Mouse (Mus musculus) midbrain, embryonic 15.5 days (tissue): Measurements from ENCODE around the gene Phgr1. TPM values are rescaled to one million over a fixed set of nuclear protein-coding genes. Genes with fewer than 3 reads are reported as not detected.
A peak's percentile ranks its signal among the peaks of the same experiment; 100 is the strongest.

Experiments used
- ATAC-seq: fragments of 200-750 bp; cut with Nextera tagmentation; replicated peaks from 2 replicates; pipeline ENCODE4 v1.8.0; 2017; ENCODE audit warnings: moderate TSS enrichment
- H3K27ac ChIP-seq: fragments of 300-500 bp; sonication (generic); 2 replicates; pipeline ENCODE4 v1.5.1; 2015; ENCODE audit warnings: mild to moderate bottlenecking, inconsistent platforms
- H3K27me3 ChIP-seq: fragments of 300-500 bp; sonication (generic); replicated peaks from 2 replicates; pipeline ENCODE4 v1.6.1; 2015; ENCODE audit warnings: inconsistent platforms
- H3K36me3 ChIP-seq: fragments of 300-500 bp; sonication (generic); replicated peaks from 2 replicates; pipeline ENCODE4 v1.6.1; 2015; ENCODE audit warnings: inconsistent platforms
- H3K4me1 ChIP-seq: fragments of 300-500 bp; sonication (generic); 2 replicates; pipeline ENCODE4 v1.6.1; 2015; ENCODE audit warnings: inconsistent platforms
- H3K4me2 ChIP-seq: fragments of 300-500 bp; sonication (generic); 2 replicates; pipeline ENCODE4 v1.6.1; 2015; ENCODE audit warnings: inconsistent platforms, mild to moderate bottlenecking, moderate library complexity
- H3K4me3 ChIP-seq: fragments of 300-500 bp; sonication (generic); 2 replicates; pipeline ENCODE4 v1.5.1; 2015; ENCODE audit warnings: mild to moderate bottlenecking, inconsistent platforms
- H3K9ac ChIP-seq: fragments of 300-500 bp; sonication (generic); 2 replicates; pipeline ENCODE4 v1.6.1; 2015; ENCODE audit warnings: mild to moderate bottlenecking, inconsistent platforms
- H3K9me3 ChIP-seq: fragments of 300-500 bp; sonication (generic); 2 replicates; pipeline ENCODE4 v1.6.1; 2016; ENCODE audit warnings: inconsistent platforms
- WGBS: fragments of 180-500 bp; shearing (Covaris S2); methylation state at CpG from one replicate; pipeline ENCODE4 v1.1.7; 2015; ENCODE audit warnings: mixed read lengths; 5-methylcytosine and 5-hydroxymethylcytosine counted together
- polyA plus RNA-seq: library from polyadenylated mRNA; unstranded; fragments of >200 nt; fragmentation: Nextera tagmentation; extraction: Ambion mirVana; gene quantifications from 2 replicates; pipeline ENCODE4 v1.2.1, GENCODE M21; 2015

The Phgr1 gene
- polyA plus RNA-seq = not detected in 2 replicates

DNA sequence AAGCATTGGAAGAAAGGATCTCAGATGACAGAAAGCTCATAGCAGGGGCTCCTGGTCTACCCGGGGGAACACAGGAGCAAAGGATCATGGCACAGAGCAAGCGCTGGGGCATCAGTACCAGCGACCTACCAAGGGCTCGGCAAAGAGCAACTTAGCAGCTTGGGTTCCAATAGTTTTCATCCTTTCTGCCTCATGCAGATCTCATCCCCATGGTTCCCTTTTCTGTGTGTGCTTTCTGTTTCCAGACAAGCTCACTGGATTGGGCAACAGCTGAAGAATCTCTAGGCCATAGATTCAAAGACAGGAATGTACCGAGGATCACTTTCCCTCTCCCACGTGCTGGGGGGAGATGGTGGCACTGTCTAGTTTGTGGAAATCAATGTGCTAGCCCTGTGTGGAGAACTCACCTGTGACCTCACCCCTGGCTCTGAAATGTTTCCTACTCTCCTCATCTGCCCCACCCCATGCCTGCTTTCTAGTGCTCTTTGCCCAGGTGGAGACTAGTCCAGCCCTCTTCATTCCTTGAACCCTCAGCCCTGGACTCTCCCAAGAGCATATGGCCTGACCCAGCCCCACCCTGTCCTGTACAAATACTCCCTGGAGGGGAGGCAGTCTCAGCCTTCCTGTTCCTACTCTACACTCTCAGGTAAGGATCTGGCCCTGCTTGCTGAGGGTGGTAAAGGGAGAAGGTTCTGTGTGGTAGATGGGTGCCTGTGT, at the start of gene Phgr1:
Gene Phgr1 (plus strand): TSS at position 612 of the 717 bp plus-strand sequence.
- no peak within 1 kb of the TSS for H3K4me2 ChIP-seq
- H3K36me3 ChIP-seq = no peaks in the 10 kb centered on the region
- H3K4me3 ChIP-seq = no peak within 1 kb of the TSS
- WGBS = 84% methylated on average over 6 of the region's 6 CpGs
- 0 out of 2 replicates have a peak, but pooled peaks cover 3% of the 10 kb centered on the region for H3K4me1 ChIP-seq
- H3K27ac ChIP-seq = no peak within 1 kb of the TSS
- no peak within 1 kb of the TSS for H3K9ac ChIP-seq
- no peaks in the 10 kb centered on the region for H3K9me3 ChIP-seq
- 0 out of 2 replicates have a peak, but pooled peaks have one; percentile 3 for ATAC-seq
- no peaks in the 10 kb centered on the region for H3K27me3 ChIP-seq

DNA sequence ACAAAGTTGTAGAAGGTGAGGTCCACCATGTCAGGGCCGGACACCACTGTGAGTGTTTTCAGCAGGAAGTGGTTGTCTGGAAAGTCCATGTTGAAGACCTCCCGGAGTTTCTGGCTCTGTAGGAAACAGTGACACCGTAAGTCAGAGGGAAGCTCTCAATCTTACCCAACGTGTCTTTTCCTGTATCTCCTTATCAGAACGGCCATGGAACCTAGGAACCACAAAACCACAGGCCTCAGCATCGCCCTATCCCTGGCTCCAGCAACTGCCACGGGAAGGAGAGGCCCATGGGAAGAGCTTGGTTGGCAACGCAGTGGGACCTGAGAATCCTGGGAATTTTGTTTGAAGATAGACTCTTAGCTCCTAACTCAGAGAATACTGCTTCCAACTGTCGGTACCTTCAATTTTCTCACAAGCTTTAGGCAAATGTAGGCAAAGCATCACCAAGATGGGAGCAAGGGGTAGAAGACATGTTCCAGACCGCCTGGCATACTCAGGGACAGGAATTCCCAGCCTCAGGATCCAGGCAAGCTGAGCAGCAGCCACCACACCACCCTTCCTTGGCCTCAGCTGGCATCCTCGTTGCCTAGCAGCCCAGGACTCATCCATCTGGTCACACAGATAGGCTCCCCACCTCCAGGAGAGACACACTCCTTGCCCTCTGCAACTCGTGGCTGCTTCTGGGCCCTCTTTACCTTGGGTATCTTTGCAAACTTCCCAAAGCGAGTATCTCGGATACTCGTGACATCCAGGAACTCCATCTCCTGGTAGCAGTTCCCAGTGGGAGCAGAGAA, 48.7 kb upstream of the Phgr1 start:
- H3K36me3 ChIP-seq = no peaks in the 10 kb centered on the region
- H3K4me2 ChIP-seq = no peak overlapping the region
- no peaks in the 10 kb centered on the region for H3K27me3 ChIP-seq
- no peak overlapping the region for H3K9ac ChIP-seq
- 0 out of 2 replicates have a peak, but pooled peaks cover 2% of the 10 kb centered on the region for H3K4me1 ChIP-seq
- no peak overlapping the region for H3K27ac ChIP-seq
- no peak for ATAC-seq
- WGBS = 81% methylated on average over 15 of the region's 15 CpGs
- H3K4me3 ChIP-seq = no peak overlapping the region
- H3K9me3 ChIP-seq = no peaks in the 10 kb centered on the region

DNA sequence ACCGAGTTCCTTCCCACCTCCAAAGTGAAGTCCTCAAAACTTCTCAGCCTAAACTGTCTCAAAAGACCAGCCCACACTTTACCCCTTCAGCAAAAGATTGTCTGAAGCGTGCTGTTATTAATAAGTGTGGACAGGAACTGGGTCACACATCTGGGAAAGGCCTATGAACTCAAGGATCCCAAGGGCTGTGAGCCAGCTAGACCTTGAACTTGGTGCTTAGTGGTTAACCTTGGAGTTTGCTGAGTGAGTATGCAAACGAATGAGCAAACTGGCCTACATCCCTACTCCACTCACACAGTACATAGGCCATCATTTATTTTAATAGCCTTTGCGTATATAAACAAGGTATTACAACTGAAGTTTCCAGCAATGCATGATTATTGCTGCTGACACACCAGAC, 47.1 kb upstream of the Phgr1 start:
- Histone ChIP-seq H3K9ac (no peak overlapping the region), H3K4me3 (no peak overlapping the region), H3K27ac (no peak overlapping the region), H3K4me1 (0 out of 2 replicates have a peak, but pooled peaks cover 2% of the 10 kb centered on the region), H3K36me3 (no peaks in the 10 kb centered on the region), H3K27me3 (no peaks in the 10 kb centered on the region), H3K4me2 (no peak overlapping the region), H3K9me3 (no peaks in the 10 kb centered on the region)
- ATAC-seq = no peak
- 86% methylated on average over 4 of the region's 4 CpGs for WGBS

DNA sequence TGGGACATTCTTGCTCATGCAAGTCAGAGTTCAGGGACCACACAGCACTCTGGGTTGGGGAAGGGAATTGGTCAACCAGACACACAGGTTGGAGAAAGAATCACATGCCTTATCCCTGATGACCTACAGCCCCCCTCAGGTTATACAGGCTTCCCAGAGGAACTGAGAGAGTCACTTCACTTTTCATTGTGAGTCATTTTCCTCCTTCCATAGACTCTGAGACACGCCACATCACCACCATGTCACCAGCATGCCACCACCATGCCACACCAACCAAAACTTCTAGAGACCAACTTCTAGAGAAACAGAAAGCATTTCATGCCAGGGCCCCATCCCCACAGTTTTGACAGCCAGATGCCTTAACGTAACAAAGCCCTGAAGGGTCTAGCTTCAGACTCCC, 45.7 kb upstream of the Phgr1 start:
- no peaks in the 10 kb centered on the region for H3K9me3 ChIP-seq
- no peak for ATAC-seq
- H3K4me1 ChIP-seq = 0 out of 2 replicates have a peak, but pooled peaks cover 2% of the 10 kb centered on the region
- H3K27ac ChIP-seq = no peak overlapping the region
- no peak overlapping the region for H3K4me3 ChIP-seq
- 83% methylated on average over 2 of the region's 2 CpGs for WGBS
- no peak overlapping the region for H3K4me2 ChIP-seq
- H3K36me3 ChIP-seq = no peaks in the 10 kb centered on the region
- H3K27me3 ChIP-seq = 0 out of 2 replicates have a peak, but pooled peaks cover 5% of the 10 kb centered on the region
- H3K9ac ChIP-seq = no peak overlapping the region

DNA sequence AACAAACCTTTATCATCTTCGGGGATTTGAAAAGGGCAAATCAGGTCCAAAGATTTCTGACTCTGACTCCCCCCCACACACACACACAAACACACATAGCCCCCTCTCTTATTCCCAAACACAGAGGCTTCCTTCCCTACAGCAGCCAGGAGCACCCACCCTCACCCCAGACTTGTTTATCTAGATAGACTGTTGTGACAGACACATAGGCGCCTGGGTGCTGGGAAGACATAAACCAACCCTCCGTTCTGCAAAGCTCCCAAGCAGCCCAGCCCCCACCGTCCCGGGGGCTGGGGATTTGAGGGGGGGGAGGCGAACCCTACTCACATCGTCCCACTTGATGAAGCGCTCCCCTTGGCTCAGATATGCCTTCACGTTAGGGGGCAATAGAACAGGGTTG, 44.7 kb upstream of the Phgr1 start:
- 32% methylated on average over 9 of the region's 9 CpGs for WGBS
- no peak overlapping the region for H3K4me2 ChIP-seq
- H3K4me1 ChIP-seq = 0 out of 2 replicates have a peak, but pooled peaks cover 2% of the 10 kb centered on the region
- no peak overlapping the region for H3K4me3 ChIP-seq
- H3K9ac ChIP-seq = no peak overlapping the region
- no peak for ATAC-seq
- H3K9me3 ChIP-seq = no peaks in the 10 kb centered on the region
- 0 out of 2 replicates have a peak, but pooled peaks cover 5% of the 10 kb centered on the region for H3K27me3 ChIP-seq
- no peak overlapping the region for H3K27ac ChIP-seq
- H3K36me3 ChIP-seq = no peaks in the 10 kb centered on the region

DNA sequence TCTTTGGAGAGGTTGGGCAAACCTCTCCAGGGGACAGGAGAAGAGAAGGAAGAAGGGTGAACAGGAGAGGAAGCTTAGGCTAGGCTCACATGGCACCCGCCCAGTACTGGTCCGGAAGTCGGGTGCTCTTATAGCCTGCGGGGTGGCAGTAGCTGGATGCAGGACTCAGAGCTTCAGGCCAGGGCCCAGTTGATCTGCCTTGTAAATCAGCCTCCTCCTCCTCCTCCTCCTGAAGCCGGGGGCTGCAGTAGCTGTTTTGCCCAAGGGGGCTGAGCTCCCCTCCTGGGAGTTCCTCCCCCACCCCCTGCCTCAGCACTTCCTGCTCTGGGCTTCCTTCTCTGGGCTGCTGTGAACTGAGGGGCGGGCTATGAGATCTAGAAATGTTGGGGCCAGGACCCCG, 44.2 kb upstream of the Phgr1 start, which contains the start of gene Plcb2:
Gene Plcb2 (minus strand): TSS at position 102 of the 400 bp plus-strand sequence.
- ATAC-seq = no peak
- WGBS = 27% methylated on average over 7 of the region's 7 CpGs
- no peak within 1 kb of the TSS for H3K27ac ChIP-seq

DNA sequence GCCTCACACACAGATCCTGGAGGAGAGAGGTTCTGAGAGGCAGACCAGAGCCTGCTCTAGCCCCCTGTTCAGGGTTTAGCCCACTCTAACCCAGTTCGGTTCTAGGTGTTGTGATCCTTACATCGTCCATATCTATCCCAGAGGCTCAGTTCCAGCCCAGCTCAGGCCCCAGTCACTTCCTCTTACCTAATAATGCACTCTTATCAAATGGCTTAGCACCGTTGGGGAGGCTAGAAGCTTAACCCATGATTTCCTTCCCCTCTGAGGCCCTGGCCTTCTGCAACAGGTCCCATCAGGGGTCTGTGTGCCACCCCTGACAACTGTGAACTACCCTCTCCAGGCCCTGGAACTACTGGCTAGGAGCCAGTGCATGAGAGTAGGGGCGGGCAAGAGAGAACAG, 43.4 kb upstream of the Phgr1 start:
- Histone ChIP-seq H3K27ac (no peak overlapping the region), H3K4me3 (no peak overlapping the region), H3K4me1 (0 out of 2 replicates have a peak, but pooled peaks cover 2% of the 10 kb centered on the region), H3K36me3 (no peaks in the 10 kb centered on the region), H3K9me3 (no peaks in the 10 kb centered on the region), H3K4me2 (no peak overlapping the region), H3K27me3 (0 out of 2 replicates have a peak, but pooled peaks cover 5% of the 10 kb centered on the region), H3K9ac (no peak overlapping the region)
- ATAC-seq = no peak
- WGBS = 56% methylated on average over 4 of the region's 4 CpGs

More for the DNA sequence above, 44.2 kb upstream of the Phgr1 start, which contains the start of gene Plcb2:
- Histone ChIP-seq H3K36me3 (no peaks in the 10 kb centered on the region), H3K4me2 (no peak within 1 kb of the TSS), H3K4me3 (no peak within 1 kb of the TSS), H3K9me3 (no peaks in the 10 kb centered on the region), H3K27me3 (0 out of 2 replicates have a peak, but pooled peaks cover 5% of the 10 kb centered on the region), H3K9ac (no peak within 1 kb of the TSS), H3K4me1 (0 out of 2 replicates have a peak, but pooled peaks cover 2% of the 10 kb centered on the region)

DNA sequence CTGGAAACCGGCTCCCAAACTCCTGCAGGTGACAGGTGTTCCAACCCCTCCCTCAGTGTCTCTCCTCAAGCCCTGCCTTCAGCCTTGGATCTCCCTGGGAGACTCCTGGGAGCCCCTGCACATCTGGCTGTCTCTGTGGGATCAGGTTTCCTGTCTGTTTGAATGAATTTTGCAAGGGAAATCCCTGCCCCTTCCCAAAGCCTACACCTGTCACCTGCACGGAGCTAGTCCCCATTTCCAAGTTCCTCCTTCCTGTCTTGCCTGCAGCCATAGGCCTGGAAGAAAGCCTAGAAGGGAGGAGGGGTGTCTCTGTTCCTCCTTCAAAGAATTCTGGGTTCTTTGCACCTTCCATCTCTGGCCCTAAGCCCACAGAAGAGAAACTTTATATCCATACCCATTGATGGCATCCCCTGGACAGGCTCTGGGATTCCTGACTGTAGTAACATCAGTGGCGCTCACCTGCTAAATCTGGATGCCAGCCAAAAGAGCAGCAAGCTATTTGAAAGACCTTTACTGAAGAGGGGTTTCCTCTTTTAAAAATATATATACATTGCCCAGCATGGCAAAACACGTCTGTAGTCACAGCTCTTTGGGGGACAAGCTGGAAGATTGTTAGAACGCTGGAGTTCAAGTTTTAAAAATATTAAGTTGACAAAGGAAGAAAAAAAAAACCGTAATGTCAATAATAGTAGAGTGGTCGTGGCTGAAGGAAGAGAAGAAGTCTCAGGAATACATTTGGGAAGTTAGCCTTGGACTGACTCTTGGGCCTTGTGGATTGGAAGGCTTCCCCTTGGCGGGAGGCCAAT, 42.5 kb upstream of the Phgr1 start:
- H3K4me2 ChIP-seq = no peak overlapping the region
- no peaks in the 10 kb centered on the region for H3K36me3 ChIP-seq
- no peak overlapping the region for H3K27ac ChIP-seq
- no peak overlapping the region for H3K9ac ChIP-seq
- 0 out of 2 replicates have a peak, but pooled peaks cover 5% of the 10 kb centered on the region for H3K27me3 ChIP-seq
- WGBS = 25% methylated on average over 8 of the region's 8 CpGs
- H3K4me3 ChIP-seq = no peak overlapping the region
- H3K4me1 ChIP-seq = 0 out of 2 replicates have a peak, but pooled peaks cover 2% of the 10 kb centered on the region
- no peaks in the 10 kb centered on the region for H3K9me3 ChIP-seq
- no peak for ATAC-seq

DNA sequence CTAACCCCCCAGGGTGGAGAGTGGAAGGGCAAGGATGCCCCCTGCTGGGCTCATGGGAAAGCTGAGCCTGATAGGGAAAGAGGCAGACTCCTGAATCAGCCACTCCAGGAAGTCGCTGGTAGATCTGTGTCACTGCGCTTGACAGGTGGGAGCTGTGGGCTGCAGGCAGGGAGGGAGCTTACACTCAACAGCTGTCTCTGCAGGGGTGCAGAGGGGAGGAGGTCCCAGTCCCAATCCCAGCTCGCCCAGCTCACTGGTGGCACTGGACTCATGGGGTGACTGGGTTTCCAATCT, 42.0 kb upstream of the Phgr1 start:
- H3K36me3 ChIP-seq = no peaks in the 10 kb centered on the region
- 0 out of 2 replicates have a peak, but pooled peaks cover 5% of the 10 kb centered on the region for H3K27me3 ChIP-seq
- H3K4me2 ChIP-seq = no peak overlapping the region
- H3K27ac ChIP-seq = no peak overlapping the region
- ATAC-seq = no peak
- no peaks in the 10 kb centered on the region for H3K9me3 ChIP-seq
- WGBS = 5% methylated on average over 3 of the region's 3 CpGs
- no peak overlapping the region for H3K9ac ChIP-seq
- 0 out of 2 replicates have a peak, but pooled peaks cover 2% of the 10 kb centered on the region for H3K4me1 ChIP-seq
- no peak overlapping the region for H3K4me3 ChIP-seq

DNA sequence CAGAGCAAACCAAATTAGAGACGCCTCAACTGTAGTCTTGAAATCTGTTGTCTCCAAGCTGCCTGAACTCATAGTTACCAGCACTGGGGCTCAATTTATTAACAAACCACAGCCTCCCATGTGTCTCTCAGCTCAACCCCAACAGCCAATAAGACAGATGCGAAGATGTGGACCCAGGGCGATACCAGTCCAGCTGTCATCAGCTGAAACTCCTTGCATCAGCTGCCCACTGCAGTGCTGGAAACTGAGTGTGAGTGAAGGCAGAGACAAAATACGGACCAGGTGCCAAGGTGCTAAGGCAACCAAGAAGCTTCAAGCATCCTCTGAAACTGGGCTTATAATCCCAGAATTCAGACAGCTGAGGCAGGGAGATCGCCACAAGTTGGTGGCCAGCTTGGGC, 40.6 kb upstream of the Phgr1 start:
- Histone ChIP-seq H3K27ac (no peak overlapping the region), H3K4me1 (0 out of 2 replicates have a peak, but pooled peaks cover 2% of the 10 kb centered on the region), H3K4me2 (no peak overlapping the region), H3K4me3 (no peak overlapping the region), H3K9ac (no peak overlapping the region), H3K9me3 (no peaks in the 10 kb centered on the region), H3K36me3 (no peaks in the 10 kb centered on the region), H3K27me3 (0 out of 2 replicates have a peak, but pooled peaks cover 7% of the 10 kb centered on the region)
- ATAC-seq = no peak
- WGBS = 84% methylated on average over 5 of the region's 5 CpGs

DNA sequence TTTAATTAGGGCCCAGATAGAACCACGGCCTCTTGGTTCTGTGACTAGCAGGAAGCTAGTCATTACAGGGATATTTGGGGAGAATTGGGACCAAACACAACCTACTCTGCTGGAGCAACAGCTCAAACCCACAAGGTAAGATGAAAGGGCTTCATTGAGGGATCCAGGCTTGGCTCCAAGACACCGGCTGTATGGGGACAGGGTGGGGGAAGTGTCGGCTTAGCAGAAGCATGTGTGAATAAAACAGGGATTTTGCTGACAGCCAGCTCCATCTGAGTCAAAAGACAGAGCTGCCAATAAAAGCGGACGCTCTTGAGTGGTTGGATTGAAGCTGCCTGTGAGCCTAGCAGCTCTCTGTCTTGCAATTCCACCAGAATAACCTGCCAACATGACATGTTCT, 39.2 kb upstream of the Phgr1 start:
- Histone ChIP-seq H3K9me3 (no peaks in the 10 kb centered on the region), H3K9ac (no peak overlapping the region), H3K4me1 (0 out of 2 replicates have a peak, but pooled peaks cover 2% of the 10 kb centered on the region), H3K4me2 (no peak overlapping the region), H3K27ac (no peak overlapping the region), H3K4me3 (no peak overlapping the region), H3K36me3 (no peaks in the 10 kb centered on the region), H3K27me3 (0 out of 2 replicates have a peak, but pooled peaks cover 7% of the 10 kb centered on the region)
- ATAC-seq = no peak
- WGBS = 48% methylated on average over 5 of the region's 5 CpGs
